Mouse (Mus musculus) erythroblast, embryonic 14.5 days (primary cell): ENCODE measurements around the gene Psors1c2. TPM values are rescaled to one million over a fixed set of nuclear protein-coding genes. Genes with fewer than 3 reads are reported as not detected.

Source experiments
- H3K27me3 ChIP-seq: 2 replicates; pipeline ENCODE4 v1.6.1; 2012; ENCODE audit warnings: inconsistent platforms; ENCODE audit not compliant: control insufficient read depth
- H3K36me3 ChIP-seq: 2 replicates; pipeline ENCODE4 v1.6.1; 2012; ENCODE audit warnings: mild to moderate bottlenecking, inconsistent platforms; ENCODE audit not compliant: control insufficient read depth
- H3K4me1 ChIP-seq: 2 replicates; pipeline ENCODE4 v1.6.1; 2012; ENCODE audit warnings: inconsistent platforms; ENCODE audit not compliant: control insufficient read depth
- H3K4me3 ChIP-seq: replicated peaks from 2 replicates; pipeline ENCODE3; 2012; ENCODE audit warnings: moderate library complexity, mild to moderate bottlenecking, inconsistent platforms
- H3K9me3 ChIP-seq: 2 replicates; pipeline ENCODE4 v1.6.1; 2012; ENCODE audit warnings: low read length, inconsistent platforms, mixed read lengths; ENCODE audit not compliant: control insufficient read depth
- GATA1 ChIP-seq: IDR thresholded peaks from 2 replicates; pipeline ENCODE4 v1.6.1; 2012; ENCODE audit warnings: low read length, inconsistent platforms, mixed read lengths
- TAL1 ChIP-seq: IDR thresholded peaks from 3 replicates; pipeline ENCODE4 v1.6.1; 2012; ENCODE audit warnings: low read length, inconsistent platforms, mixed read lengths
- polyA plus RNA-seq: library from polyadenylated mRNA; stranded (reverse); fragments of >175 nt; gene quantifications from 2 replicates; pipeline ENCODE4 v1.2.3, GENCODE M21; 2012

Psors1c2 gene
- polyA plus RNA-seq, 1 experiment, result 0.51 TPM

DNA sequence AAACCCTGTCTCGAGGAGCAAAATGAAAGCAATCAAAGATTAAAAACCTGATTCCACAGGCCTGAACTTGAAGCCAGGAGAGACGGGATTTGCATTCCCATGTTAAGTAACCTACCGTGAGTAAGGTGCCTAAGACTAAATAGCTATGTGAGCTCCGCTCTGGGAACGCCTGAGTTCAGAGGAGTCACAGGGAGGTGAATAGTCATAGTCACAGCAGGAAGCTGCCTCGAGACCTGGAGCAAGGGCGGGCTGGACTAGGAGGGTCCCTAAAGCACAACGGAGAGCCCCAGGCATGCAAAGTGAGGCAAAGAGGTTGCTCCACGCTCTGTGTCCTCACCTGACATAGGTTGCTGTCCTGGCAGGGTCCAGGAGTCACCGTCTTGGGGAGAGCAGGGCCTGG, 6.5 kb downstream of the Psors1c2 start:
- TF ChIP-seq GATA1, result no peak
- TF ChIP-seq TAL1, result no peak
- Histone ChIP-seq H3K4me3 (no peak overlapping the region), H3K9me3 (no peaks in the 10 kb centered on the region), H3K4me1 (no peaks in the 10 kb centered on the region), H3K36me3 (no peaks in the 10 kb centered on the region), H3K27me3 (0 out of 2 replicates have a peak, but pooled peaks cover 2% of the 10 kb centered on the region)

DNA sequence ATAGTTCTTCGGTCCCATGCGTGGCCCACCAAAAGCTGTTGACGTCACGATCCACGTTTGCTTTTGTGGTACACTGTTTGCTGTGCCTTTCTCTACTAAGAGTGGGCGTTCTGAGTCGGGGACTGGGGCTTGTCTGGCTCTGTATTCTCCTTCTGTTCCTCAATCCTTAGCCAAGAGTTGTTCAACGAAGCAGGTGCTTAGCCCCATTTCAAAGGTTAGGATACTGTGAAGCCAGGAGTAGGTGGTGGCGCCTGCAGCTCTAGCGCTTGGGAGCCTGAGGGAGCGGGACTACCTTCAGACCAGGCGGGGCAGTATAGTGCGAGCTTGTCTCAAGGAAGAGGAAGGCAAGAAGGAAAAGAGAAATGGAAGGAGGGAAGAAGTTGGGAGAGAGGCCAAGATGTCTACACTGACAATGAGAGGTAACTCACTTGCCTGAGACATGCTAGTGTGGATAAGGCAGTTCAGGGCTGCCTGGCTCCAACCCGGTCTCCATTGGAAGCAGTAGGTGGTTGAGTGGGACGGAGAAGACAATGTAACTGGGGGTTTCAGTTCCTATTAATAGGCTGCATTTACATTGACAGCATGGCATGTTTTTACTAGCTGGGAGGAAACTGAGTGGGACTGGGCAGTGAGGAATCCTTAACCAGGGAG, 9.9 kb downstream of the Psors1c2 start:
- no peaks in the 10 kb centered on the region for H3K4me1 ChIP-seq
- H3K9me3 ChIP-seq, result no peaks in the 10 kb centered on the region
- H3K36me3 ChIP-seq, result no peaks in the 10 kb centered on the region
- TF ChIP-seq TAL1 (no peak), GATA1 (no peak)
- H3K27me3 ChIP-seq, result 0 out of 2 replicates have a peak, but pooled peaks cover 2% of the 10 kb centered on the region
- no peak overlapping the region for H3K4me3 ChIP-seq

DNA sequence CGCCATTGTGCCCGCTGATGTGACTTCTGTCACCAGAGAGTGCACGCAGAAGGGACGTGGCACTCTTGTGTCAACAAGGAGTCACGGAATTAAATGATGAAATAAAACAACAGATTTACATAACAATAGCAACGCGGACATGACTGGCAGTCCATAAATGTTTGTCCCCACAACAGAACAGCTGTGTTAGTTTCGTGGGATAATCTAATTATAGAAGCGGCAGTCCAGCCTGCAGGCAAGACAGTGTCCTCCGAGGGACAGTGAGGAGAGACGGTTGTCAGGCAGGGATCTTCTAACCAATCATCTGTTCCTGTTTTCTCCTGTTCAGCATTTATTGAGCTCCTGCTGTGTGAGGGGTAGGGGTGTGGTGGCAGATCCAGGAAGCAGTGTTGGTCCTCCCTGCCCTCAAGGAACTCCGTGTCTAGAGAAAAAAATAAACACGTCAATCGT, 10.4 kb downstream of the Psors1c2 start:
- Histone ChIP-seq H3K4me3 (no peak overlapping the region), H3K27me3 (no peaks in the 10 kb centered on the region)
- TF ChIP-seq GATA1, result no peak
- no peak for TF ChIP-seq TAL1

DNA sequence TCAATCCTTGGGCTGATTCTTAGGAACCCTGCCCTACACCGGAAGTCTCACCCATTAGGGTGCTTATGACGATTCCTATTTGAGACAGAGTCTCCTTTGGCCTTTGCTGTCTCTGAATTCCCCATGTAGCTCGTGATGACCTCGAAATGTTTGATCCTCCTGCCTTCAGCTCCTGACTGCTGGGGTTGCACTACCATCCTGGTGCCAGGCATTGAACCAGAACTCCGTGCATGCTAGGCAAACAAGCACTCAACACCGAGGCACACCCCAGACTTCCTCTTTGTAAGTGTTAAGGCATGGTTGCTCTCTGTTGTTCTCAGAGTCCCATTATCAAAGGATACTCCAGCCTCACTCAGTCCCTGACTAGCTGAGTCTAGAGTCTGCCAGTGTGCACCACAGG, 11.0 kb downstream of the Psors1c2 start:
- H3K27me3 ChIP-seq, result no peaks in the 10 kb centered on the region
- no peak for TF ChIP-seq TAL1
- no peaks in the 10 kb centered on the region for H3K36me3 ChIP-seq
- H3K9me3 ChIP-seq, result no peaks in the 10 kb centered on the region
- H3K4me3 ChIP-seq, result no peak overlapping the region
- H3K4me1 ChIP-seq, result no peaks in the 10 kb centered on the region

More for the DNA sequence above, 10.4 kb downstream of the Psors1c2 start:
- Histone ChIP-seq H3K36me3 (no peaks in the 10 kb centered on the region), H3K9me3 (no peaks in the 10 kb centered on the region), H3K4me1 (no peaks in the 10 kb centered on the region)

- Histone ChIP-seq H3K4me3 (no peak overlapping the region), H3K36me3 (no peaks in the 10 kb centered on the region), H3K27me3 (no peaks in the 10 kb centered on the region), H3K9me3 (no peaks in the 10 kb centered on the region), H3K4me1 (no peaks in the 10 kb centered on the region)
- no peak for TF ChIP-seq GATA1
- no peak for TF ChIP-seq TAL1
Measured at GRCm38 (mm10) chr17:35544680-35545079, 11.7 kb downstream of the Psors1c2 start.

DNA sequence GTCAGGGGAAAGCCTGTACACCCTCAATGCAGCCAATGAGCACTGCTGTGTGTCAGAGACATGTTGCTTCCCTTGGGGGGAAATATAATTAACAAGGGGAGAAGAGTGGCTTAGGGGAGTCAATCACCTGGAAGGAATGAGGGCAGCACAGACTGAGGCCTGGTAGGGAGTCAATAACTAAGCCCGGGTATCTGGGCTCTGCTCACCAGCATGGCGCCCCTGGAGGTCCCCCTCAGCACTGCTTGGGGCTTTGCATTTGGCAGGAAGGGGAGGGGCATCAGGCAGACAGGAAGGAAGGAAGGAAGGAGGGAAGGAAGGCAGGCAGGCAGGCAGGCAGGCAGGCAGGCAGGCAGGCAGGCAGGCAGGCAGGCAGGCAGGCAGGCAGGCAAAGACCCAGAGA, 14.5 kb downstream of the Psors1c2 start:
- Histone ChIP-seq H3K9me3 (no peaks in the 10 kb centered on the region), H3K4me3 (no peak overlapping the region), H3K36me3 (no peaks in the 10 kb centered on the region), H3K27me3 (no peaks in the 10 kb centered on the region), H3K4me1 (no peaks in the 10 kb centered on the region)
- no peak for TF ChIP-seq GATA1
- no peak for TF ChIP-seq TAL1

GRCm38 (mm10) chr17:35548636-35549035, 15.6 kb downstream of the Psors1c2 start:
- Histone ChIP-seq H3K27me3 (no peaks in the 10 kb centered on the region), H3K36me3 (no peaks in the 10 kb centered on the region), H3K4me3 (no peak overlapping the region), H3K9me3 (no peaks in the 10 kb centered on the region), H3K4me1 (no peaks in the 10 kb centered on the region)
- no peak for TF ChIP-seq TAL1
- no peak for TF ChIP-seq GATA1

- Histone ChIP-seq H3K4me3 (no peak overlapping the region), H3K27me3 (no peaks in the 10 kb centered on the region)
- TF ChIP-seq GATA1 (no peak), TAL1 (no peak)
Measured at GRCm38 (mm10) chr17:35549437-35550142, 16.6 kb downstream of the Psors1c2 start.

GRCm38 (mm10) chr17:35550143-35550494, 17.1 kb downstream of the Psors1c2 start:
- no peaks in the 10 kb centered on the region for H3K4me1 ChIP-seq
- peaks cover under 1% of the 10 kb centered on the region; the same call in 1 of the 2 replicates for H3K9me3 ChIP-seq
- H3K36me3 ChIP-seq, result no peaks in the 10 kb centered on the region
- TF ChIP-seq TAL1 (no peak), GATA1 (no peak)
- H3K4me3 ChIP-seq, result no peak overlapping the region
- no peaks in the 10 kb centered on the region for H3K27me3 ChIP-seq

More at GRCm38 (mm10) chr17:35549437-35550142, 16.6 kb downstream of the Psors1c2 start:
- no peaks in the 10 kb centered on the region for H3K36me3 ChIP-seq
- H3K9me3 ChIP-seq, result no peaks in the 10 kb centered on the region
- no peaks in the 10 kb centered on the region for H3K4me1 ChIP-seq
